Mouse (Mus musculus): ENCODE measurements around the gene Mast3. TPM values are rescaled to one million over a fixed set of nuclear protein-coding genes. Genes with fewer than 3 reads are reported as not detected.

Gene Mast3
- polyA plus RNA-seq, 1 experiment from 2014 or later, result 10.0 TPM

Small RNAs within 50 kb of the gene (microRNA-seq; reads per million reads assigned to microRNA genes)
- gene Mir7240, result 0.83 reads per million

Other genes with a start within 250 kb of the Mast3 start
- 104 and 111 TPM in 2 replicates for gene Isyna1, start 210.7 kb downstream of the Mast3 start, polyA plus RNA-seq (2015; fragmentation: Nextera tagmentation; extraction: Ambion mirVana)
- 65.2 and 68.3 TPM in 2 replicates for gene Ssbp4, start 196.2 kb downstream of the Mast3 start, polyA plus RNA-seq (2015; fragmentation: Nextera tagmentation; extraction: Ambion mirVana)
- 2.9 and 3.0 TPM in 2 replicates for gene Lrrc25, start 188.9 kb downstream of the Mast3 start, polyA plus RNA-seq (2015; fragmentation: Nextera tagmentation; extraction: Ambion mirVana)
- gene Gdf15, start 172.6 kb downstream of the Mast3 start, polyA plus RNA-seq (2015; fragmentation: Nextera tagmentation; extraction: Ambion mirVana), result 0.57 and 0.60 TPM in 2 replicates
- 47.4 and 57.5 TPM in 2 replicates for gene Pgpep1, start 144.7 kb downstream of the Mast3 start, polyA plus RNA-seq (2015; fragmentation: Nextera tagmentation; extraction: Ambion mirVana)
- gene Lsm4, start 131.8 kb downstream of the Mast3 start, polyA plus RNA-seq (2015; fragmentation: Nextera tagmentation; extraction: Ambion mirVana), result 154 and 173 TPM in 2 replicates
- gene Jund, start 106.1 kb downstream of the Mast3 start, polyA plus RNA-seq (2015; fragmentation: Nextera tagmentation; extraction: Ambion mirVana), result 22.5 and 30.0 TPM in 2 replicates
- gene Iqcn, start 101.6 kb downstream of the Mast3 start, polyA plus RNA-seq (2015; fragmentation: Nextera tagmentation; extraction: Ambion mirVana), result not detected in 2 replicates
- 2.0 and 4.2 TPM in 2 replicates for gene Gm3336, start 86.5 kb downstream of the Mast3 start, polyA plus RNA-seq (2015; fragmentation: Nextera tagmentation; extraction: Ambion mirVana)
- gene Pde4c, start 81.3 kb downstream of the Mast3 start, polyA plus RNA-seq (2015; fragmentation: Nextera tagmentation; extraction: Ambion mirVana), result 0.23 and 0.84 TPM in 2 replicates
- gene Rab3a, start 50.4 kb downstream of the Mast3 start, polyA plus RNA-seq (2015; fragmentation: Nextera tagmentation; extraction: Ambion mirVana), result 23.4 and 23.8 TPM in 2 replicates
- gene Mpv17l2, start 44.1 kb downstream of the Mast3 start, polyA plus RNA-seq (2015; fragmentation: Nextera tagmentation; extraction: Ambion mirVana), result 47.6 and 54.3 TPM in 2 replicates
- gene Pik3r2, start 28.3 kb downstream of the Mast3 start, polyA plus RNA-seq (2015; fragmentation: Nextera tagmentation; extraction: Ambion mirVana), result 57.6 and 60.8 TPM in 2 replicates
- 0.23 TPM in 1 of 2 replicates, not detected in the other for gene Il12rb1, start 3.4 kb upstream of the Mast3 start, polyA plus RNA-seq (2015; fragmentation: Nextera tagmentation; extraction: Ambion mirVana)
- gene Arrdc2, start 34.7 kb upstream of the Mast3 start, polyA plus RNA-seq (2015; fragmentation: Nextera tagmentation; extraction: Ambion mirVana), result 6.0 and 7.1 TPM in 2 replicates
- gene Kcnn1, start 58.2 kb upstream of the Mast3 start, polyA plus RNA-seq (2015; fragmentation: Nextera tagmentation; extraction: Ambion mirVana), result 1.4 TPM in 2 replicates
- gene Ccdc124, start 68.9 kb upstream of the Mast3 start, polyA plus RNA-seq (2015; fragmentation: Nextera tagmentation; extraction: Ambion mirVana), result 85.6 and 89.6 TPM in 2 replicates
- 8.2 and 13.8 TPM in 2 replicates for gene Slc5a5, start 87.7 kb upstream of the Mast3 start, polyA plus RNA-seq (2015; fragmentation: Nextera tagmentation; extraction: Ambion mirVana)
- 3,565 and 3,656 TPM in 2 replicates for gene Rpl18a, start 92.4 kb upstream of the Mast3 start, polyA plus RNA-seq (2015; fragmentation: Nextera tagmentation; extraction: Ambion mirVana)
- 39.8 and 41.4 TPM in 2 replicates for gene Map1s, start 100.9 kb upstream of the Mast3 start, polyA plus RNA-seq (2015; fragmentation: Nextera tagmentation; extraction: Ambion mirVana)